20 mouse cellular contexts compared by ENCODE assay signal in the genomic region with DNA sequence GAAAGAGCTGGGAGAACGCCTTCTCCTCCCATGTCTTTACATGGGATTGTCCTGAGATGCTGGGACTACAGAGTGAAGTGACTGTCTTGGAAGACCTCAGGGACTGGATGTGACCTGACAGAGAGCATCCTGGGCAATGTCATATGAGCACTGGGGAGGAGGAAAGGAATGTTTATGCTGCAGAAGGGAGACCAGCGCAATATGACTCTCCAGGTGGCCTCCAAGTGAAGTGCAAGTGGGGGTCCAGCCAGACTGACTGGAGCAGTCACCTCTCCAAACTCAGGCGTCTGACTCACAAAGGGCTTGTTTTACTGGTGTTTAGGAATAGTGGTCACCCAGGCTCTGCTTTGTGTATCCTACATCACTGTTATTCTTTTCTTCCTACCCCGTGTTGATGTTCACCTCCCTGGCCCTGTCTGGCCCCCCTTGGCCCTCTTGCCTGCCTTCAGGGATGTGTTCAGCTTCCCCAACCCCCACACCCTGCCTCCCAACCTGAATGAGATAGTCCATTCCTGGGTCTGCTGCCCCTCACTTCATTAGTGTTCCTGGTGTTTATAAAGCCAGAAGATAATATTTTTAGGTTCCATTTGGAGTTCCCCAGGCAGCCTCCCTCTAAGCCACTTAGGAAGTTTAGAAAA. TPM values are rescaled to one million over a fixed set of nuclear protein-coding genes. Genes with fewer than 3 reads are reported as not detected.
DNase-seq lines count a peak whose midpoint lies in the region; ATAC-seq and TF ChIP-seq lines count a peak whose summit lies in the region.
"Had no signal": no experiment of that assay in that cellular context is flagged by ENCODE, and none has a peak within 500 bp of the region (broad histone marks: within the 10 kb centered on the region; RNA-seq: fewer than 3 reads in every experiment).

No protein-coding gene starts in this region.

- ATAC-seq in intestine, embryonic 14.5 days (replicated peaks; ENCODE audit: low FRiP score, low TSS enrichment, low read depth), result no peak
- no peak for ATAC-seq in intestine, postnatal 0 days
- peak; percentile 51 for ATAC-seq in intestine, embryonic 15.5 days
- no peak for ATAC-seq in limb, embryonic 13.5 days (ENCODE audit: low FRiP score, low read depth)
- ATAC-seq: forebrain, embryonic 14.5 days had no signal

- TF ChIP-seq CTCF in intestine, postnatal 0 days (IDR thresholded peaks at IDR 0.05; ENCODE audit: low read depth), result no peak
- no peak for TF ChIP-seq CTCF in spleen, adult 2 months (IDR thresholded peaks at IDR 0.05; ENCODE audit: extremely low read depth, insufficient read depth, insufficient read length, insufficient replicate concordance)

- no peak overlapping the region for H3K4me2 ChIP-seq in intestine, embryonic 14.5 days (ENCODE audit: low read length)
- no peak overlapping the region for H3K4me2 ChIP-seq in intestine, postnatal 0 days (replicated peaks; ENCODE audit: low read depth)
- no peak overlapping the region for H3K4me2 ChIP-seq in intestine, embryonic 15.5 days (replicated peaks)
- H3K4me2 ChIP-seq in limb, embryonic 13.5 days (replicated peaks), result no peak overlapping the region
- H3K4me2 ChIP-seq: embryonic facial prominence, embryonic 13.5 days; heart, embryonic 13.5 days; hindbrain, embryonic 14.5 days had no signal

- no peak for TF ChIP-seq POLR2A in spleen, adult 2 months (IDR thresholded peaks at IDR 0.05; ENCODE audit: low read depth, low read length)

- H3K27ac ChIP-seq in intestine, embryonic 14.5 days (ENCODE audit: low read depth), result peak overlapping the region; percentile 14; the same call in 1 of the 2 replicates
- H3K27ac ChIP-seq in intestine, postnatal 0 days (ENCODE audit: low read depth, low read length), result no peak overlapping the region
- peak overlapping the region; percentile 54 for H3K27ac ChIP-seq in spleen, adult 2 months (ENCODE audit: insufficient read depth, low read length)
- 0 out of 2 replicates have a peak overlapping the region, but pooled peaks have one; percentile 37 for H3K27ac ChIP-seq in intestine, embryonic 15.5 days
- H3K27ac ChIP-seq in limb, embryonic 13.5 days, result peak overlapping the region; percentile 48; the same call in 1 of the 2 replicates
- H3K27ac ChIP-seq: embryonic facial prominence, embryonic 13.5 days; gastrocnemius, adult 2 months; heart, embryonic 13.5 days; hindbrain, embryonic 10.5 days; hindbrain, embryonic 14.5 days had no signal

- H3K4me3 ChIP-seq in intestine, embryonic 14.5 days (ENCODE audit: low read depth, low read length), result no peak overlapping the region
- H3K4me3 ChIP-seq in intestine, postnatal 0 days (ENCODE audit: low read depth, low read length), result no peak overlapping the region
- H3K4me3 ChIP-seq in spleen, adult 2 months (ENCODE audit: extremely low read depth, insufficient read depth, insufficient read length), result no peak overlapping the region
- H3K4me3 ChIP-seq in intestine, embryonic 15.5 days (replicated peaks), result no peak overlapping the region
- no peak overlapping the region for H3K4me3 ChIP-seq in limb, embryonic 13.5 days
- H3K4me3 ChIP-seq: embryonic facial prominence, embryonic 13.5 days; gastrocnemius, adult 2 months; heart, embryonic 13.5 days; hindbrain, embryonic 10.5 days had no signal

- H3K27me3 ChIP-seq in intestine, embryonic 14.5 days (replicated peaks; ENCODE audit: control insufficient read depth, insufficient read depth, low read length), result no peaks in the 10 kb centered on the region
- H3K27me3 ChIP-seq in intestine, postnatal 0 days (replicated peaks; ENCODE audit: control insufficient read depth, insufficient read depth, low read length), result no peaks in the 10 kb centered on the region; the same call in 1 of the 2 replicates
- no peaks in the 10 kb centered on the region for H3K27me3 ChIP-seq in spleen, adult 2 months (ENCODE audit: control insufficient read depth, insufficient read depth, low read length)
- H3K27me3 ChIP-seq in intestine, embryonic 15.5 days (replicated peaks), result no peaks in the 10 kb centered on the region
- H3K27me3 ChIP-seq in limb, embryonic 13.5 days, result no peaks in the 10 kb centered on the region
- H3K27me3 ChIP-seq: heart, embryonic 13.5 days had no signal

- DNase-seq in intestine, embryonic 14.5 days (ENCODE audit: low spot score), result no peak
- no peak for DNase-seq in spleen, adult 2 months (ENCODE audit: low read depth in 1 of 2, low spot score in 2 of 2)
- no peak for DNase-seq in spleen, adult 18-20 months
- no peak for DNase-seq in embryo, embryonic 10.5 days (ENCODE audit: low spot score)
- DNase-seq: adrenal gland, postnatal 10 days; B cell, adult 2 months; cerebellum, adult 11 months; cerebellum, adult 8-10 months; cerebellum, postnatal 14 days; gastrocnemius, adult 2 months; gastrocnemius, postnatal 25 days had no signal

- no peaks in the 10 kb centered on the region for H3K9me3 ChIP-seq in intestine, embryonic 14.5 days (ENCODE audit: control insufficient read depth, low read length)
- H3K9me3 ChIP-seq in intestine, postnatal 0 days (ENCODE audit: control insufficient read depth), result no peaks in the 10 kb centered on the region
- H3K9me3 ChIP-seq in intestine, embryonic 15.5 days, result no peaks in the 10 kb centered on the region
- no peaks in the 10 kb centered on the region for H3K9me3 ChIP-seq in limb, embryonic 13.5 days
- H3K9me3 ChIP-seq: embryonic facial prominence, embryonic 13.5 days; heart, embryonic 13.5 days; hindbrain, embryonic 10.5 days had no signal

- no peak overlapping the region for H3K9ac ChIP-seq in intestine, embryonic 14.5 days (ENCODE audit: low read length)
- no peak overlapping the region for H3K9ac ChIP-seq in intestine, postnatal 0 days (ENCODE audit: low read depth, low read length)
- H3K9ac ChIP-seq in intestine, embryonic 15.5 days, result no peak overlapping the region
- H3K9ac ChIP-seq in limb, embryonic 13.5 days, result no peak overlapping the region
- H3K9ac ChIP-seq: embryonic facial prominence, embryonic 13.5 days; heart, embryonic 13.5 days; hindbrain, embryonic 14.5 days had no signal

- no peaks in the 10 kb centered on the region for H3K36me3 ChIP-seq in intestine, embryonic 14.5 days (ENCODE audit: control insufficient read depth, insufficient read depth, low read length)
- H3K36me3 ChIP-seq in intestine, postnatal 0 days (ENCODE audit: control insufficient read depth, insufficient read depth), result no peaks in the 10 kb centered on the region
- H3K36me3 ChIP-seq in spleen, adult 2 months (ENCODE audit: control insufficient read depth, insufficient read depth, low read length), result no peaks in the 10 kb centered on the region
- H3K36me3 ChIP-seq in intestine, embryonic 15.5 days, result no peaks in the 10 kb centered on the region
- no peaks in the 10 kb centered on the region for H3K36me3 ChIP-seq in limb, embryonic 13.5 days
- H3K36me3 ChIP-seq: embryonic facial prominence, embryonic 13.5 days; G1E; heart, embryonic 13.5 days; hindbrain, embryonic 10.5 days had no signal

- H3K4me1 ChIP-seq in intestine, embryonic 14.5 days (replicated peaks; ENCODE audit: control insufficient read depth, insufficient read depth, low read length), result peaks cover 54% of the 10 kb centered on the region
- H3K4me1 ChIP-seq in intestine, postnatal 0 days (replicated peaks; ENCODE audit: control insufficient read depth, insufficient read depth, low read length), result no peaks in the 10 kb centered on the region
- peaks cover 16% of the 10 kb centered on the region for H3K4me1 ChIP-seq in spleen, adult 2 months (ENCODE audit: control insufficient read depth, insufficient read depth, insufficient read length)
- H3K4me1 ChIP-seq in intestine, embryonic 15.5 days (replicated peaks), result peaks cover 22% of the 10 kb centered on the region
- H3K4me1 ChIP-seq in limb, embryonic 13.5 days, result peaks cover 38% of the 10 kb centered on the region

- WGBS in intestine, embryonic 14.5 days, result 34% methylated on average over 4 of the region's 4 CpGs
- WGBS in intestine, postnatal 0 days, result 58% methylated on average over 4 of the region's 4 CpGs
- 87% methylated on average over 4 of the region's 4 CpGs for WGBS in spleen, adult 2 months
- 46% methylated on average over 4 of the region's 4 CpGs for WGBS in intestine, embryonic 15.5 days
- WGBS in limb, embryonic 13.5 days, result 59% methylated on average over 4 of the region's 4 CpGs

RNA-seq across cellular contexts. Expression of a gene that starts 42.2 kb away (rescaled TPM):
- 46.3 and 51.3 TPM in 2 replicates for polyA plus RNA-seq in intestine, embryonic 14.5 days (2014; fragmentation: Nextera tagmentation; extraction: Ambion mirVana)
- polyA plus RNA-seq in intestine, postnatal 0 days (2015; fragmentation: Nextera tagmentation; extraction: Ambion mirVana), result 13.3 and 13.6 TPM in 2 replicates
- 115 and 129 TPM in 2 replicates for polyA plus RNA-seq in spleen, adult 2 months (2012; rRNA removed)
- 38.5 and 43.0 TPM in 2 replicates for polyA plus RNA-seq in intestine, embryonic 15.5 days (2015; fragmentation: Nextera tagmentation; extraction: Ambion mirVana)
- polyA plus RNA-seq in limb, embryonic 13.5 days (2015; fragmentation: Nextera tagmentation; extraction: Ambion mirVana), result 41.3 and 41.8 TPM in 2 replicates
- polyA plus RNA-seq: G1E had no signal
